Mouse (Mus musculus): ENCODE measurements at regions not wholly inside any gene's neighbourhood (a gene's known extent, or its start where the extent isn't known, plus 50 kb on each side); places are given as distances from the start of the nearest gene placed in this dataset.

- no peak for DNase-seq (ENCODE audit: low spot score)
Observed at GRCm38 (mm10) chrX:97434327-97434726, 57.3 kb upstream of the Eda2r start.

- DNase-seq (ENCODE audit: low spot score) = peak; percentile 26
Observed at GRCm38 (mm10) chrX:97431391-97431803, 54.4 kb upstream of the Eda2r start.

Measured in ovary, postnatal 14 days (tissue).